Mouse (Mus musculus) MEL (cell line): Measurements from ENCODE around the gene Olfr794. TPM values are rescaled to one million over a fixed set of nuclear protein-coding genes. Genes with fewer than 3 reads are reported as not detected.

Experiments used
- DNase-seq: peaks from one replicate; pipeline ENCODE4 v3.0.0; 2011; ENCODE audit warnings: low read depth, low spot score
- H3K27ac ChIP-seq: 2 replicates; pipeline ENCODE4 v1.5.1; 2012; ENCODE audit warnings: low read depth, mild to moderate bottlenecking, control low read depth, low read length, moderate library complexity; ENCODE audit not compliant: control insufficient read depth
- H3K27me3 ChIP-seq, 2 experiments: fragments of 150-350 bp in 1 of 2; sonication (generic) in 1 of 2; 2 replicates each; pipeline ENCODE4 v1.6.1; 2012; ENCODE audit warnings: low read length in 2 of 2, mild to moderate bottlenecking in 2 of 2, improper control_type of control experiment in 1 of 2, moderate library complexity in 1 of 2; ENCODE audit not compliant: insufficient read depth in 2 of 2, control insufficient read depth in 1 of 2
- H3K36me3 ChIP-seq, 2 experiments: 2 replicates each; pipeline ENCODE4 v1.6.1; 2012 to 2014; ENCODE audit warnings: low read length in 2 of 2, improper control_type of control experiment in 1 of 2, inconsistent platforms in 1 of 2, mild to moderate bottlenecking in 1 of 2; ENCODE audit not compliant: insufficient read depth in 2 of 2, control insufficient read depth in 1 of 2
- H3K4me1 ChIP-seq, 2 experiments: fragments of 150-350 bp in 1 of 2; sonication (generic) in 1 of 2; 2 replicates each; pipeline ENCODE4 v1.6.1; 2012; ENCODE audit warnings: low read length in 2 of 2, improper control_type of control experiment in 1 of 2, mild to moderate bottlenecking in 1 of 2; ENCODE audit not compliant: insufficient read depth in 2 of 2, control insufficient read depth in 1 of 2
- H3K4me3 ChIP-seq, 2 experiments: fragments of 150-350 bp in 1 of 2; sonication (generic) in 1 of 2; 2 replicates each; pipeline ENCODE4 v1.5.1; 2012; ENCODE audit warnings: low read depth in 2 of 2, low read length in 2 of 2, mild to moderate bottlenecking in 2 of 2, moderate library complexity in 2 of 2, control low read depth in 1 of 2, improper control_type of control experiment in 1 of 2; ENCODE audit not compliant: control insufficient read depth in 1 of 2, insufficient read depth in 1 of 2
- H3K79me2 ChIP-seq: 2 replicates; pipeline ENCODE4 v1.6.1; 2012; ENCODE audit warnings: mild to moderate bottlenecking, low read length, moderate library complexity; ENCODE audit not compliant: control insufficient read depth, poor library complexity, insufficient read depth
- H3K9ac ChIP-seq: 2 replicates; pipeline ENCODE4 v1.6.1; 2012; ENCODE audit warnings: low read depth, mild to moderate bottlenecking, control low read depth, low read length, moderate library complexity; ENCODE audit not compliant: control insufficient read depth, poor library complexity, severe bottlenecking
- H3K9me3 ChIP-seq: fragments of 150-350 bp; sonication (generic); replicated peaks from 2 replicates; pipeline ENCODE4 v1.6.1; 2012; ENCODE audit warnings: mild to moderate bottlenecking, low read length, improper control_type of control experiment, moderate library complexity; ENCODE audit not compliant: insufficient read depth
- BHLHE40 ChIP-seq: IDR thresholded peaks from 2 replicates; pipeline ENCODE4 v1.6.1; 2012; ENCODE audit warnings: low read depth, mild to moderate bottlenecking, inconsistent platforms, low read length, improper control_type of control experiment, borderline replicate concordance
- CHD1 ChIP-seq: IDR thresholded peaks from 2 replicates; pipeline ENCODE4 v1.6.1; 2012; ENCODE audit warnings: low read depth, mild to moderate bottlenecking, inconsistent platforms, low read length, improper control_type of control experiment
- CHD2 ChIP-seq: IDR thresholded peaks from 2 replicates; pipeline ENCODE4 v1.6.1; 2011; ENCODE audit warnings: low read length, improper control_type of control experiment
- ELF1 ChIP-seq: IDR thresholded peaks from 2 replicates; pipeline ENCODE4 v1.6.1; 2014; ENCODE audit warnings: low read depth, mild to moderate bottlenecking, inconsistent platforms, low read length, improper control_type of control experiment, moderate library complexity
- ETS1 ChIP-seq: IDR thresholded peaks from 2 replicates; pipeline ENCODE4 v1.6.1; 2012; ENCODE audit warnings: low read depth, mild to moderate bottlenecking, inconsistent platforms, low read length, improper control_type of control experiment, moderate library complexity
- GABPA ChIP-seq: IDR thresholded peaks from 2 replicates; pipeline ENCODE4 v1.6.1; 2012; ENCODE audit warnings: low read depth, mild to moderate bottlenecking, inconsistent platforms, low read length, improper control_type of control experiment, moderate library complexity
- GATA1 ChIP-seq: IDR thresholded peaks from 2 replicates; pipeline ENCODE4 v1.6.1; 2011; ENCODE audit warnings: low read depth, low read length, improper control_type of control experiment
- HCFC1 ChIP-seq: IDR thresholded peaks from 2 replicates; pipeline ENCODE4 v1.6.1; 2012; ENCODE audit warnings: low read depth, mild to moderate bottlenecking, inconsistent platforms, low read length, improper control_type of control experiment, moderate library complexity
- MAFK ChIP-seq: IDR thresholded peaks from 2 replicates; pipeline ENCODE4 v1.6.1; 2011; ENCODE audit warnings: low read depth, mild to moderate bottlenecking, low read length, improper control_type of control experiment, borderline replicate concordance
- MAX ChIP-seq: IDR thresholded peaks from 2 replicates; pipeline ENCODE4 v1.6.1; 2011; ENCODE audit warnings: low read length, improper control_type of control experiment
- MEF2A ChIP-seq: IDR thresholded peaks from 2 replicates; pipeline ENCODE4 v1.6.1; 2014; ENCODE audit warnings: low read depth, mild to moderate bottlenecking, inconsistent platforms, low read length, improper control_type of control experiment; ENCODE audit not compliant: poor library complexity, insufficient replicate concordance, severe bottlenecking; ENCODE audit errors: extremely low read depth
- MXI1 ChIP-seq: IDR thresholded peaks from 2 replicates; pipeline ENCODE4 v1.6.1; 2011; ENCODE audit warnings: mild to moderate bottlenecking, low read depth, low read length, improper control_type of control experiment
- MYB ChIP-seq: IDR thresholded peaks from 2 replicates; pipeline ENCODE4 v1.6.1; 2011; ENCODE audit warnings: mild to moderate bottlenecking, low read depth, low read length, improper control_type of control experiment
- NELFE ChIP-seq: IDR thresholded peaks from 2 replicates; pipeline ENCODE4 v1.6.1; 2011; ENCODE audit warnings: low read depth, low read length, improper control_type of control experiment
- NRF1 ChIP-seq: IDR thresholded peaks from 2 replicates; pipeline ENCODE4 v1.6.1; 2014; ENCODE audit warnings: low read depth, mild to moderate bottlenecking, inconsistent platforms, low read length, improper control_type of control experiment, moderate library complexity; ENCODE audit not compliant: poor library complexity, insufficient read depth, severe bottlenecking
- POLR2A ChIP-seq, 2 experiments: IDR thresholded peaks; 2 replicates each; pipeline ENCODE4 v1.6.1; 2011 to 2012; ENCODE audit warnings: low read length in 2 of 2, mild to moderate bottlenecking in 2 of 2, control low read depth in 1 of 2, improper control_type of control experiment in 1 of 2, low read depth in 1 of 2, moderate library complexity in 1 of 2; ENCODE audit not compliant: control insufficient read depth in 1 of 2, insufficient read depth in 1 of 2, poor library complexity in 1 of 2
- POLR2AphosphoS2 ChIP-seq: IDR thresholded peaks from 2 replicates; pipeline ENCODE4 v1.6.1; 2011; ENCODE audit warnings: low read length, improper control_type of control experiment
- POLR2AphosphoS5 ChIP-seq: IDR thresholded peaks from 2 replicates; pipeline ENCODE4 v1.6.1; 2012; ENCODE audit warnings: low read depth, borderline replicate concordance, mild to moderate bottlenecking, inconsistent platforms, low read length, moderate library complexity, mixed read lengths
- SMC3 ChIP-seq: IDR thresholded peaks from 2 replicates; pipeline ENCODE4 v1.6.1; 2011; ENCODE audit warnings: low read depth, low read length, improper control_type of control experiment
- TAL1 ChIP-seq: IDR thresholded peaks from 2 replicates; pipeline ENCODE4 v1.6.1; 2012; ENCODE audit warnings: mild to moderate bottlenecking, inconsistent platforms, low read length, moderate library complexity, mixed read lengths
- USF1 ChIP-seq: IDR thresholded peaks from 2 replicates; pipeline ENCODE4 v1.6.1; 2014; ENCODE audit warnings: low read depth, mild to moderate bottlenecking, inconsistent platforms, low read length, improper control_type of control experiment, moderate library complexity
- USF2 ChIP-seq, 2 experiments: IDR thresholded peaks; 2 replicates each; pipeline ENCODE4 v1.6.1; 2011 to 2012; ENCODE audit warnings: improper control_type of control experiment in 2 of 2, low read length in 2 of 2, borderline replicate concordance in 1 of 2, inconsistent platforms in 1 of 2, low read depth in 1 of 2, mild to moderate bottlenecking in 1 of 2; ENCODE audit not compliant: insufficient read depth in 1 of 2
- ZC3H11A ChIP-seq: IDR thresholded peaks from 2 replicates; pipeline ENCODE4 v1.6.1; 2012; ENCODE audit warnings: low read depth, mild to moderate bottlenecking, inconsistent platforms, low read length, improper control_type of control experiment
- ZMIZ1 ChIP-seq: IDR thresholded peaks from 2 replicates; pipeline ENCODE4 v1.6.1; 2012; ENCODE audit warnings: low read depth, mild to moderate bottlenecking, inconsistent platforms, low read length, improper control_type of control experiment, moderate library complexity
- polyA plus RNA-seq, 2 experiments: library from polyadenylated mRNA; stranded (reverse) in 1 of 2; unstranded in 1 of 2; fragments of >175 nt in 1 of 2; fragments of >200 nt in 1 of 2; gene quantifications; 2 replicates each; pipeline versions ENCODE4 v1.2.1 to v1.2.4; 2012; ENCODE audit warnings: low replicate concordance in 2 of 2, low read depth in 1 of 2; ENCODE audit not compliant: insufficient read length in 2 of 2, insufficient read depth in 1 of 2, missing spikeins in 1 of 2
- total RNA-seq: library from RNA; depleted of rRNA; stranded (reverse); fragments of 300-350 nt; gene quantifications from 2 replicates; pipeline ENCODE4 v1.2.3, GENCODE M21; 2012

The Olfr794 gene
- total and polyA plus RNA-seq, 3 experiments = not detected

DNA sequence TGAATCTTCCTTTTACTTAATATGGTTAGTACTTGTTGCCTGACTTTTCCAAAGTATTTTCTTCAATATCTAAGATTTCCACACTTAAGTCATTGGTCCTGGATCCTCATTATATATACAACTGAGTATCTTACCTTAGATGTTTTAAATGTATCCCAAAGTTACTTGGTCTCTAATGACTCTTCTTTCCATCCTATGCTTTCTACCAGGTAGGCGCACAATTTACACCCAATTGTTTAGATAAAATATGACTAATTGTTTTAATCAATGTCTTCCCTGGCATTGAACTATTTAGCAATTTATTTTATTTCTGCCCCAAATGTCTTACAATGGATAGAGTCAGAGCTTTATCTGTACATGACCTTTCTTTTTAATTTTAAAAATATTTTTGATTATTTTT lies 45.0 kb downstream of the Olfr794 start, which contains the start of gene Olfr796:
Olfr796 (minus strand) TSS at position 101 of the 400 bp plus-strand sequence.
- Histone ChIP-seq H3K9me3 (no peaks in the 10 kb centered on the region), H3K4me1 (no peaks in the 10 kb centered on the region), H3K27me3 (no peaks in the 10 kb centered on the region), H3K79me2 (no peaks in the 10 kb centered on the region), H3K36me3 (no peaks in the 10 kb centered on the region), H3K4me3 (no peak within 1 kb of the TSS), H3K9ac (no peak within 1 kb of the TSS), H3K27ac (no peak within 1 kb of the TSS)
- no peak for TF ChIP-seq ZC3H11A
- no peak for TF ChIP-seq POLR2AphosphoS2
- TF ChIP-seq GATA1 = no peak
- no peak for TF ChIP-seq ETS1
- TF ChIP-seq ZMIZ1 = no peak
- no peak for TF ChIP-seq NRF1
- no peak for TF ChIP-seq MAFK
- no peak for TF ChIP-seq ELF1
- TF ChIP-seq MXI1 = no peak
- TF ChIP-seq CHD2 = no peak
- TF ChIP-seq TAL1 = no peak
- TF ChIP-seq POLR2AphosphoS5 = no peak
- no peak for TF ChIP-seq MEF2A
- TF ChIP-seq MAX = no peak
- TF ChIP-seq CHD1 = no peak
- TF ChIP-seq BHLHE40 = no peak
- no peak for TF ChIP-seq SMC3
- TF ChIP-seq USF2 (IDR thresholded peaks at IDR 0.05; ENCODE audit: borderline replicate concordance in 1 of 2, insufficient read depth in 1 of 2, low read depth in 1 of 2, low read length in 2 of 2) = no peak
- no peak for TF ChIP-seq MYB
- TF ChIP-seq POLR2A (IDR thresholded peaks at IDR 0.05; ENCODE audit: control insufficient read depth in 1 of 2, insufficient read depth in 1 of 2, low read depth in 1 of 2, low read length in 2 of 2, poor library complexity in 1 of 2) = no peak
- DNase-seq = no peak

DNA sequence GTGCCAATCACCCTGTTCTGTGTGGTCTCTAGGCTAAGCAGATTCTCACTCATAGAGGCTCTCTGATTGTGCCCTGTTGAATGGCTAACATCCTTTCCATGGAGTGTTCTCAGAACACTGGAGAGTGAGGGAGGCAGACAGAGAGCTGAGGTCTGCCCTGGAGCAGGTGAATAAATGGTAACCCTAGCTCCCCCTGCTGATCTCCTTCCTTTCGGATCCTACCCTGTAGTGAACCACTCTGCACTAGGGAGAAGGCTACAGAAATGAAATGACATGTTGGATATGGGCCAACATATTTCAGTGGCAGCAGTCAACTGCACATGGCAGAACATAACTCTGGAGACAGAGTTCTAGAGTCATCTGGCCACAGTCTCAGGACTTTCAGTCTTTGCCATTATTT lies 54.3 kb downstream of the Olfr794 start:
- Histone ChIP-seq H3K36me3 (no peaks in the 10 kb centered on the region), H3K9ac (no peak overlapping the region), H3K4me1 (no peaks in the 10 kb centered on the region), H3K4me3 (no peak overlapping the region), H3K9me3 (no peaks in the 10 kb centered on the region), H3K79me2 (no peaks in the 10 kb centered on the region), H3K27ac (no peak overlapping the region), H3K27me3 (no peaks in the 10 kb centered on the region)
- TF ChIP-seq USF1 (no peak), NELFE (no peak), GABPA (no peak), GATA1 (no peak), POLR2AphosphoS5 (no peak), USF2 (IDR thresholded peaks at IDR 0.05; ENCODE audit: borderline replicate concordance in 1 of 2, insufficient read depth in 1 of 2, low read depth in 1 of 2, low read length in 2 of 2) (no peak), HCFC1 (no peak), MXI1 (no peak), ZMIZ1 (no peak), MEF2A (no peak)
- DNase-seq = no peak
